Mouse (Mus musculus) layer of hippocampus, postnatal 10 days (tissue): Measurements from ENCODE around the gene Zkscan3. TPM values are rescaled to one million over a fixed set of nuclear protein-coding genes. Genes with fewer than 3 reads are reported as not detected.

Experiments used
- DNase-seq, 2 experiments: peaks; one replicate each; pipeline ENCODE4 v3.0.0; 2021; ENCODE audit warnings: low spot score in 2 of 2
- microRNA-seq, 2 experiments: library from miRNA; unstranded; fragments of <30 nt; microRNA quantifications; one replicate each; pipeline ENCODE4 v1.2.0; 2021
- total RNA-seq, 2 experiments: library from RNA; stranded (reverse); gene quantifications; 2 replicates each; pipeline ENCODE4 v1.2.3; 2021

Zkscan3 gene
- total RNA-seq, 2 experiments from 2014 or later, result 41.7 to 42.0 TPM

GRCm38 (mm10) chr13:21401166-21401565, 1.4 kb downstream of the Zkscan3 start:
- DNase-seq, result no peak

GRCm38 (mm10) chr13:21397486-21397885, 5.1 kb downstream of the Zkscan3 start:
- no peak for DNase-seq

- peak; percentile 18 to 25 for DNase-seq
Measured at GRCm38 (mm10) chr13:21396048-21396447, 6.5 kb downstream of the Zkscan3 start.

GRCm38 (mm10) chr13:21395623-21396022, 6.9 kb downstream of the Zkscan3 start:
- DNase-seq, result no peak

GRCm38 (mm10) chr13:21395211-21395610, 7.3 kb downstream of the Zkscan3 start:
- DNase-seq, result no peak

- DNase-seq, result no peak
Measured at GRCm38 (mm10) chr13:21377773-21378172, 24.8 kb downstream of the Zkscan3 start.

- DNase-seq, result no peak
Measured at GRCm38 (mm10) chr13:21372700-21373099, 29.9 kb downstream of the Zkscan3 start.

GRCm38 (mm10) chr13:21366635-21367034, 35.9 kb downstream of the Zkscan3 start:
- no peak for DNase-seq

GRCm38 (mm10) chr13:21363719-21364118, 38.8 kb downstream of the Zkscan3 start:
- DNase-seq, result no peak

- DNase-seq, result peak; percentile 81 to 88
Measured at GRCm38 (mm10) chr13:21362621-21363248, 39.8 kb downstream of the Zkscan3 start, which contains the start of gene Zscan12. Zscan12 (plus strand) TSS chr13:21362820.

GRCm38 (mm10) chr13:21350593-21350992, 52.0 kb downstream of the Zkscan3 start:
- DNase-seq, result no peak

- no peak for DNase-seq
Measured at GRCm38 (mm10) chr13:21346610-21347009, 55.9 kb downstream of the Zkscan3 start, which contains the start of gene Olfr1367. Olfr1367 (plus strand) TSS chr13:21346910.

Small RNA genes lying within 50 kb of the gene (microRNA-seq; reads per million reads assigned to microRNA genes)
- gene Mir1896 (0 reads per million in 2 experiments), gene Mir6942 (0.59 to 0.67 reads per million in 2 experiments)

Other genes starting within 250 kb of the Zkscan3 start
- 10 to 100 TPM; 43.6 to 50.7 TPM for gene Trim27, start 223.3 kb downstream of the Zkscan3 start, total RNA-seq
- not detected for gene Gpx5, start 110.0 kb downstream of the Zkscan3 start, total RNA-seq
- gene Gpx6, start 90.6 kb downstream of the Zkscan3 start, total RNA-seq, result not detected
- gene Olfr1367, start 55.8 kb downstream of the Zkscan3 start, total RNA-seq, result not detected
- 10 to 100 TPM in 1 of 2 experiments, 1 to 10 TPM in 1; 9.9 to 10.2 TPM for gene Zscan12, start 39.9 kb downstream of the Zkscan3 start, total RNA-seq
- 1 to 10 TPM; 1.4 to 1.7 TPM for gene Pgbd1, start 38.3 kb upstream of the Zkscan3 start, total RNA-seq
- 10 to 100 TPM; 26.9 to 29.4 TPM for gene Zscan26, start 51.0 kb upstream of the Zkscan3 start, total RNA-seq
- gene Nkapl, start 65.8 kb upstream of the Zkscan3 start, total RNA-seq, result 1 to 10 TPM; 1.0 to 1.2 TPM
- 1 to 10 TPM; 6.6 to 7.9 TPM for gene Zkscan4, start 76.2 kb upstream of the Zkscan3 start, total RNA-seq
- gene Gm10065, start 76.7 kb upstream of the Zkscan3 start, total RNA-seq, result not detected
- gene AK157302, start 92.5 kb upstream of the Zkscan3 start, total RNA-seq, result 10 to 100 TPM; 16.0 to 17.7 TPM
- 10 to 100 TPM; 48.8 to 72.4 TPM for gene Gm11273, start 98.7 kb upstream of the Zkscan3 start, total RNA-seq
- 10 to 100 TPM; 12.9 to 15.9 TPM for gene Zkscan8, start 128.4 kb upstream of the Zkscan3 start, total RNA-seq
- gene Olfr1366, start 140.1 kb upstream of the Zkscan3 start, total RNA-seq, result not detected
- not detected for gene Olfr1535, start 157.1 kb upstream of the Zkscan3 start, total RNA-seq
- not detected for gene Olfr1364, start 179.0 kb upstream of the Zkscan3 start, total RNA-seq
- not detected for gene Olfr1362, start 211.3 kb upstream of the Zkscan3 start, total RNA-seq
- gene Olfr11, start 239.8 kb upstream of the Zkscan3 start, total RNA-seq, result not detected